Mouse (Mus musculus): ENCODE measurements around the gene Zp3r.
"Not testable (repeated sequence)": the region's sequence is repeated elsewhere in the genome, so short reads cannot be mapped to it uniquely, and the experiment has no call there.

The Zp3r gene

GRCm38 (mm10) chr1:130629521-130629920, at the start of gene Zp3r:
TSS of gene Zp3r (minus strand) at chr1:130629621.
- DNase-seq (ENCODE audit: low read depth, low spot score) = no peak

- no peak for DNase-seq (ENCODE audit: low read depth, low spot score)
These were observed 49.1 kb upstream of the Zp3r start for GRCm38 (mm10) chr1:130678551-130678950.

GRCm38 (mm10) chr1:130663576-130663975, 34.2 kb upstream of the Zp3r start:
- not testable (repeated sequence) for DNase-seq (ENCODE audit: low read depth, low spot score)

GRCm38 (mm10) chr1:130661454-130661853, 32.0 kb upstream of the Zp3r start, which contains the start of gene C4bp:
TSS of gene C4bp (minus strand) at chr1:130661632.
- DNase-seq (ENCODE audit: low read depth, low spot score) = no peak

- not testable (repeated sequence) for DNase-seq (ENCODE audit: low read depth, low spot score)
These were observed 30.2 kb upstream of the Zp3r start for GRCm38 (mm10) chr1:130659641-130660040.

- no peak for DNase-seq (ENCODE audit: low read depth, low spot score)
These were observed 14.7 kb upstream of the Zp3r start for GRCm38 (mm10) chr1:130644103-130644502.

- DNase-seq (ENCODE audit: low read depth, low spot score) = no peak
These were observed 11.5 kb upstream of the Zp3r start for GRCm38 (mm10) chr1:130640967-130641366.

- DNase-seq (ENCODE audit: low read depth, low spot score) = peak; percentile 54
These were observed 4.5 kb upstream of the Zp3r start for GRCm38 (mm10) chr1:130633761-130634410.

GRCm38 (mm10) chr1:130633316-130633715, 3.9 kb upstream of the Zp3r start:
- no peak for DNase-seq (ENCODE audit: low read depth, low spot score)

- DNase-seq (ENCODE audit: low read depth, low spot score) = no peak
These were observed 33.1 kb downstream of the Zp3r start for GRCm38 (mm10) chr1:130596291-130596690.

- DNase-seq (ENCODE audit: low read depth, low spot score) = no peak
These were observed 40.8 kb downstream of the Zp3r start for GRCm38 (mm10) chr1:130588659-130589058.

GRCm38 (mm10) chr1:130576389-130576788, 53.0 kb downstream of the Zp3r start:
- no peak for DNase-seq (ENCODE audit: low read depth, low spot score)

GRCm38 (mm10) chr1:130575962-130576361, 53.5 kb downstream of the Zp3r start:
- DNase-seq (ENCODE audit: low read depth, low spot score) = peak; percentile 17

GRCm38 (mm10) chr1:130551407-130552249, 77.8 kb downstream of the Zp3r start:
- DNase-seq (ENCODE audit: low read depth, low spot score) = no peak

GRCm38 (mm10) chr1:130550242-130551167, 78.9 kb downstream of the Zp3r start:
- no peak for DNase-seq (ENCODE audit: low read depth, low spot score)

GRCm38 (mm10) chr1:130549698-130550097, 79.7 kb downstream of the Zp3r start:
- DNase-seq (ENCODE audit: low read depth, low spot score) = no peak

- DNase-seq (ENCODE audit: low read depth, low spot score) = peak; percentile 7
These were observed 80.3 kb downstream of the Zp3r start for GRCm38 (mm10) chr1:130549160-130549559.

GRCm38 (mm10) chr1:130547674-130548429, 81.6 kb downstream of the Zp3r start:
- DNase-seq (ENCODE audit: low read depth, low spot score) = peak; percentile 30
